Mouse (Mus musculus) gastrocnemius, adult 2 months (tissue): ENCODE data around the gene A630023A22Rik. TPM values are rescaled to one million over a fixed set of nuclear protein-coding genes. Genes with fewer than 3 reads are reported as not detected.

Source experiments
- DNase-seq: peaks from one replicate; pipeline ENCODE4 v3.0.0; 2022
- H3K27ac ChIP-seq: fragments of 200-600 bp; 2 replicates; pipeline ENCODE4 v1.8.1; 2022; ENCODE audit warnings: mild to moderate bottlenecking
- H3K4me3 ChIP-seq: fragments of 200-600 bp; 2 replicates; pipeline ENCODE4 v1.8.1; 2022; ENCODE audit warnings: mild to moderate bottlenecking, moderate library complexity
- CTCF ChIP-seq: fragments of 200-600 bp; IDR thresholded peaks from 2 replicates; pipeline ENCODE4 v1.8.1; 2022; ENCODE audit warnings: antibody characterized with exemption, mild to moderate bottlenecking, moderate library complexity
- intact Hi-C: fragments of 180-260 bp; cut with DNase I; formaldehyde crosslinking; loops from one replicate; pipeline ENCODE4 v1.15.1; 2025
- total RNA-seq, 2 experiments: library from RNA; stranded (reverse); gene quantifications; 2 replicates each; pipeline ENCODE4 v1.2.3; 2021

A630023A22Rik gene
- total RNA-seq, 2 experiments from 2014 or later: not detected

- no peak overlapping the region for H3K4me3 ChIP-seq
- TF ChIP-seq CTCF: no peak
- H3K27ac ChIP-seq: no peak overlapping the region
- DNase-seq: no peak
- intact Hi-C loops: no loop called here
These were observed 25.3 kb downstream of the A630023A22Rik start for GRCm38 (mm10) chr14:34077222-34077621.

GRCm38 (mm10) chr14:34075346-34075745, 27.2 kb downstream of the A630023A22Rik start:
- no peak for DNase-seq
- Histone ChIP-seq H3K4me3 (no peak overlapping the region), H3K27ac (no peak overlapping the region)
- intact Hi-C loops: no loop called here
- no peak for TF ChIP-seq CTCF

GRCm38 (mm10) chr14:34071665-34072064, 30.9 kb downstream of the A630023A22Rik start:
- H3K27ac ChIP-seq: no peak overlapping the region
- H3K4me3 ChIP-seq: no peak overlapping the region
- no peak for TF ChIP-seq CTCF
- DNase-seq: no peak
- intact Hi-C loops: no loop called here

GRCm38 (mm10) chr14:34052516-34052915, 50.0 kb downstream of the A630023A22Rik start, which contains the start of gene Antxrl:
TSS of gene Antxrl (plus strand) at chr14:34052707.
- no peak for DNase-seq
- Histone ChIP-seq H3K4me3 (no peak within 1 kb of the TSS), H3K27ac (no peak within 1 kb of the TSS)
- no peak for TF ChIP-seq CTCF
- intact Hi-C loops: no loop called here

- intact Hi-C loops: no loop called here
- no peak for DNase-seq
- TF ChIP-seq CTCF: no peak
- Histone ChIP-seq H3K4me3 (no peak overlapping the region), H3K27ac (no peak overlapping the region)
These were observed 52.3 kb downstream of the A630023A22Rik start for GRCm38 (mm10) chr14:34050101-34050779.

GRCm38 (mm10) chr14:34043341-34043740, 59.2 kb downstream of the A630023A22Rik start:
- no peak for DNase-seq
- no peak overlapping the region for H3K27ac ChIP-seq
- H3K4me3 ChIP-seq: no peak overlapping the region
- TF ChIP-seq CTCF: no peak
- intact Hi-C loops: no loop called here

- no peak overlapping the region for H3K4me3 ChIP-seq
- no peak for TF ChIP-seq CTCF
- intact Hi-C loops: no loop called here
- H3K27ac ChIP-seq: no peak overlapping the region
- no peak for DNase-seq
These were observed 61.3 kb downstream of the A630023A22Rik start for GRCm38 (mm10) chr14:34041241-34041640.

- TF ChIP-seq CTCF: no peak
- intact Hi-C loops: no loop called here
- no peak for DNase-seq
- no peak overlapping the region for H3K4me3 ChIP-seq
- H3K27ac ChIP-seq: no peak overlapping the region
These were observed 68.5 kb downstream of the A630023A22Rik start for GRCm38 (mm10) chr14:34033841-34034610.

- no peak overlapping the region for H3K4me3 ChIP-seq
- no peak for TF ChIP-seq CTCF
- H3K27ac ChIP-seq: no peak overlapping the region
- intact Hi-C loops: no loop called here
- DNase-seq: no peak
These were observed 75.8 kb downstream of the A630023A22Rik start for GRCm38 (mm10) chr14:34026710-34027109.

- no peak for DNase-seq
- intact Hi-C loops: no loop called here
- no peak for TF ChIP-seq CTCF
- no peak overlapping the region for H3K4me3 ChIP-seq
- no peak overlapping the region for H3K27ac ChIP-seq
These were observed 85.6 kb downstream of the A630023A22Rik start for GRCm38 (mm10) chr14:34016938-34017337.

- intact Hi-C loops: no loop called here
- no peak for DNase-seq
- Histone ChIP-seq H3K4me3 (no peak within 1 kb of the TSS), H3K27ac (no peak within 1 kb of the TSS)
- no peak for TF ChIP-seq CTCF
These were observed 86.2 kb downstream of the A630023A22Rik start, which contains the start of gene Gm5460 for GRCm38 (mm10) chr14:34016381-34016780. TSS of gene Gm5460 (plus strand) at chr14:34016758.

GRCm38 (mm10) chr14:34015063-34015462, 87.5 kb downstream of the A630023A22Rik start, which contains the start of gene Gm30083:
TSS of gene Gm30083 (minus strand) at chr14:34015182.
- TF ChIP-seq CTCF: no peak
- H3K27ac ChIP-seq: no peak within 1 kb of the TSS
- DNase-seq: no peak
- intact Hi-C loops: no loop called here
- H3K4me3 ChIP-seq: no peak within 1 kb of the TSS

GRCm38 (mm10) chr14:34002358-34002757, 100.2 kb downstream of the A630023A22Rik start:
- no peak for TF ChIP-seq CTCF
- intact Hi-C loops: no loop called here
- DNase-seq: no peak
- H3K4me3 ChIP-seq: no peak overlapping the region
- no peak overlapping the region for H3K27ac ChIP-seq
